Mouse (Mus musculus): ENCODE measurements around the gene Psma3. TPM values are rescaled to one million over a fixed set of nuclear protein-coding genes. Genes with fewer than 3 reads are reported as not detected.

The Psma3 gene
- 100 to 1,000 TPM; 196 to 235 TPM for total RNA-seq (2023)

DNA sequence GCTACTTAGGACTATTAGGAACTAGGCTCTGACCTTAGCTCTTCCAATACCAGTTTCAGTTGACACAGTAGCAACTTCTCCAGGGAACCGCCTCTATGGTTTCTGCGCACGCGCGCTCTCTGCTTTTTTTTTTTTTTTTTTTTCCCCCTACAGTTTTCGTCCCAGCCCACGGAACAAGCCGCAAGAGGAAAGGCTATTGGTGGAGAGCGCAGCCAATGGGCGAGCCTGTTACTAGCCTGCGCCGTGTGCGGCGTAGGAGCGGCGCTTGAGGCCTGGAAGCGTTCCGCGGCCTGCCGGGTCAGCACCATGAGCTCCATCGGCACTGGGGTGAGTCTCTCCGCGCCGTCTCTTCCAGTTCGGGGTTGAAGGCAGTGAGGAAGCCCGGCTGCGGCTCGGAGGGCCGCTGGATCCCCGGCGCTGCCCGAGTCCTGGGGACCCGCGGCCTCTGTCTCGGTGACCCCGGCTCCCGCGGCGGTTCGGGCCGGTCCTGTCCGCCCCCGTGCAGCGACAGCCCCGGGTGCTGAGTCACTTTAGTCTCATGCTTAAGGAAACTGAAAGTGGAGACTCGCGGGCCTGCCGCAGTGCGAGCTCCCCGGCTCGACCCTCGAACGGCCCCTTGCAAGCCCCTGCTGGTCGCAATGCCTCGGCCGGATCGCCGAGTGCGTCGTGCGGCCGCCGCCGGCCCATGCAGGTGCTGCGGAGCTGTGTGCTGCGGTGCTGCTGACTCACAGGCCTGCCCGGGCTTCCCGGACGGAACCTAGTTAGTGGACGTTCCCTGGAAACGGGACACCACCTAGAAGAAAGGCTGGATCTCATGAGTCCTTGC, at the start of gene Psma3:
Psma3 (plus strand) TSS at position 181 of the 826 bp plus-strand sequence.

DNA sequence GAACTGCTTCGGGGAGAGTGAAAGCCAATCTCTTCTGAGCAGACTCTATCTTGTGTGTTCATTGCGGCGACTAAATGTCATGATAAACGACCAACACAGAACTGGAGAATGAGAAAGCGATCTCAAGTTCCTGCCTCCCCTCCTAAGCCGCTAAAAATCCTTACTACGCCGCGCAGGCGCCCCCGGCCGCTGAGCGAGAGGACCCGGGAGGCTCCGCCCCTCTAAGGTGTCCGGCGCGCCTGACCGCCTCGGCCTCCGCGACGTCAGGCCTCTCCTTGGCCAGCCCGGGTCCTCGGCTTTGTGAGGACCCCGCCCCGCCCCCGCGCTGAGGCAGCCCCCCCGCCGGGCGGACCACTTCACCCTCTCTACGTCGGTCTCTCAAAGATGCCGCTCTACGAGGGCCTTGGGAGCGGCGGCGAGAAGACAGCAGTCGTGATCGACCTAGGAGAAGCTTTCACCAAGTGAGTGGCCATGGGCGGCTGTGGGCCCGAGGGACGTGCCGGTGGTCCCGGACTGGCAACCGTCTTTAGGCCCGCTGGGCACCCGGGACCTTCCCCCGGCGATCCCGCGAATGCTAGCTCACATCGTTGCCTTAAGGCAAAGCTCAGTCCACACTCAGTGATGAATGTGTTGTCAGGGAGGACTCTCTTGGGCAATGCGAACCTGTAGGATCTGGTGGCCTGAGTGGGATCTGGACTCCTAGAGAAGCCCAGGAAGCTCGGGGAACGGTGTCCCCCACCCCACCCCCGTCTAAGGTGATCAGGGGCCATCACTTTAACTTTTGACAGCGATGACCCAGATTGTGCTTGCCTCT, 36.6 kb upstream of the Psma3 start, which contains the start of gene Actr10:
Actr10 (plus strand) TSS at position 287 of the 814 bp plus-strand sequence.

DNA sequence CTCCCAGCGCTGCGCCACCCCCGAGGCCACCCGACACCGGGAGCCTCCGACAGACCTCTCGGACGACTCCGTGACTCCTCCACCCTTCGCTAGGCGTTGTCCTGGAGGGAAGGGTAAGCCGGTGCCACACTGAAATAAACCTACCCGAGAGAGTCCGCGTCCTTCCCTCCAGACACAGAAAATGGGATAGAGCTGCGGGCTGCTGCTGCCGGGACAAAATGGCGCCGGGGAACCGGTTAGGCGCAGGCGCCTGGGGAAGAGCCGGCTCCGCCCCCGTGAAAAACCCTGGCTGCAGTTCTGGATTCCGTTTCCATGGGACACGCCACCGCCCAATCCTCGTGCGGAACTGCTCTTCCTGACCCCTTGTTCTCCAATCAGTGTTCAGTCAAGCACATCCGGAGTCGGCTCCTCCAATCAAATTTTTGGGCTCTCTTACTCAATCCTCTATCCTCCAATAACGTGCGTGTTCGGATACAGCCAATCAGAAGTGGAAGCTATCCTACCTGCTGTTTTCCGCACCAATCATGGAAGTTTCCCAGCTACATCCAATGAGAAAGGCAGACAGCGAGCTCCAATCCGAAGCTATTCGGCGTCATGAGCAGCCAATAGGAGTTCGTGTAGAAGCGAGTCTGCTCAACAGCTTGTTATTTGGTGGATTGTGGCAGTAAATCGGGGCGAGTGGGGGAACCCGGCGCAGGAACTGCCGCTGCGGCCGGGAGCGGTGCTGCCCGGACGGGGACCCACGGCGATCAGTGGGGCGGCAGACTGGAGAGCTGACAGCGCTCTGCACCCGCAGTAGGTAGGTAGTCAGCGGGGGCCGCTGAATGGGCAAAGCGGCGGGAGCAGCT, 41.2 kb downstream of the Psma3 start, which contains the start of gene Arid4a:
Arid4a (plus strand) TSS at position 628 of the 848 bp plus-strand sequence.

Other genes starting within 250 kb of the Psma3 start
- gene Frmd6, start 149.1 kb upstream of the Psma3 start, total RNA-seq (2023) = 10 to 100 TPM; 20.4 to 22.0 TPM
- 100 to 1,000 TPM; 125 to 140 TPM for gene Actr10, start 36.8 kb upstream of the Psma3 start, total RNA-seq (2023)
- 100 to 1,000 TPM in 1 of 2 experiments, 10 to 100 TPM in 1; 99.0 to 101 TPM for gene Arid4a, start 41.4 kb downstream of the Psma3 start, total RNA-seq (2023)
- not detected for gene Tomm20l, start 136.8 kb downstream of the Psma3 start, total RNA-seq (2023)
- 10 to 100 TPM; 41.3 to 44.8 TPM for gene Timm9, start 162.1 kb downstream of the Psma3 start, total RNA-seq (2023)
- gene 2700049A03Rik, start 162.2 kb downstream of the Psma3 start, total RNA-seq (2023) = 10 to 100 TPM; 12.4 to 15.8 TPM